Mouse (Mus musculus) lung, postnatal 0 days (tissue): ENCODE results near the gene A730049H05Rik. TPM values are rescaled to one million over a fixed set of nuclear protein-coding genes. Genes with fewer than 3 reads are reported as not detected.

Source experiments
- ATAC-seq: fragments of 200-750 bp; cut with Nextera tagmentation; 2 replicates; pipeline ENCODE4 v1.8.0; 2017; ENCODE audit warnings: moderate library complexity
- DNase-seq: peaks from one replicate; pipeline ENCODE4 v3.0.0-alpha.2; 2016; ENCODE audit warnings: low spot score
- H3K27ac ChIP-seq: fragments of 300-500 bp; sonication (generic); 2 replicates; pipeline ENCODE4 v1.5.1; 2014; ENCODE audit warnings: antibody characterized with exemption, mild to moderate bottlenecking, low read length, mixed read lengths
- H3K27me3 ChIP-seq: fragments of 300-500 bp; sonication (generic); replicated peaks from 2 replicates; pipeline ENCODE4 v1.6.1; 2014; ENCODE audit warnings: low read length, mixed read lengths; ENCODE audit not compliant: insufficient read depth
- H3K36me3 ChIP-seq: fragments of 300-500 bp; sonication (generic); 2 replicates; pipeline ENCODE4 v1.6.1; 2014; ENCODE audit warnings: low read length, mixed read lengths; ENCODE audit not compliant: insufficient read depth
- H3K4me1 ChIP-seq: fragments of 300-500 bp; sonication (generic); 2 replicates; pipeline ENCODE4 v1.6.1; 2014; ENCODE audit warnings: antibody characterized with exemption, low read depth, low read length, mixed read lengths; ENCODE audit not compliant: insufficient read depth
- H3K4me2 ChIP-seq: fragments of 300-500 bp; sonication (generic); replicated peaks from 2 replicates; pipeline ENCODE4 v1.6.1; 2014; ENCODE audit warnings: low read depth, mild to moderate bottlenecking, low read length, moderate library complexity, mixed read lengths
- H3K4me3 ChIP-seq: fragments of 300-500 bp; sonication (generic); 2 replicates; pipeline ENCODE4 v1.5.1; 2014; ENCODE audit warnings: low read depth, low read length
- H3K9ac ChIP-seq: fragments of 300-500 bp; sonication (generic); replicated peaks from 2 replicates; pipeline ENCODE4 v1.6.1; 2014; ENCODE audit warnings: low read depth, mild to moderate bottlenecking
- H3K9me3 ChIP-seq: fragments of 300-500 bp; sonication (generic); 2 replicates; pipeline ENCODE4 v1.6.1; 2016; ENCODE audit warnings: low read length, mixed read lengths
- CTCF ChIP-seq: IDR thresholded peaks from 2 replicates; pipeline ENCODE4 v1.5.1; 2016; ENCODE audit warnings: antibody characterized with exemption, mild to moderate bottlenecking
- EP300 ChIP-seq: IDR thresholded peaks from 2 replicates; pipeline ENCODE4 v1.6.1; 2016; ENCODE audit warnings: antibody characterized with exemption, mild to moderate bottlenecking, control low read depth
- WGBS: fragments of 180-500 bp; shearing (Covaris S2); extraction: QIAGEN DNeasy Blood & Tissue Kit; methylation state at CpG from one replicate; pipeline ENCODE4 v1.1.7; 2014; 5-methylcytosine and 5-hydroxymethylcytosine counted together
- polyA plus RNA-seq: library from polyadenylated mRNA; unstranded; fragments of >200 nt; fragmentation: Nextera tagmentation; extraction: Ambion mirVana; gene quantifications from 2 replicates; pipeline ENCODE4 v1.2.1, GENCODE M21; 2015

Gene A730049H05Rik
- polyA plus RNA-seq, 1 experiment from 2014 or later: 1.5 TPM

DNA sequence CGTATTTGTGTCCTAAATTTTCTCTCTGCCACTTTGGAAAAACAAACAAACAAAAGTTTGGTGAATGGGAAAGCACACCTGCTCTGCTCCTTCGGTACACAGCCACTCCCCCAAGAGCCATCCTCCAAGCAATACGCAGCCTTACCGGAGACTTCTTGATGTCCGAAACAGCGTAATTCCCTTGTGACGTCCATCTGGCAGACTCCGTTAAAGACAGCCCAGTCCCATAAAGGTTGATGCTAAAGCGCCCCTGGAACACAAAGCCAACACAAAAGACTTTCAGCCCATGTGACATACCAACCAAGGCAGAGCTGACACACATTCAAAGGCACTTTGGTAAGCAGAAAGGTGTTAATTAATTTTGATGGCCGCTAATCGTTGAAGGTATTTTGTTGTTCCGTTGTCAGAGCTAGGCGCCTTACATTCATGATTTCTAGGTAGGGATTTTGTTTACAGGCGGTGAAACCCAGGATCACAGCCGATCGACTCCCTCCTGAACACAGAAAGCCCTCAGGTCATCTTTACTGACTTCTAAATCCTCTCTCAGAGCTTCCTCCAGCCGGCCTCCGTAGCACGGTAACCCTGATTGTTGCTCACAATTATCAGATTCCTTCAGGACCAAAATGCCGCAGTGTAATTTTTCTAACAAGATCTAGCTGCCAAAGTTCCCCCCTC lies 29.4 kb upstream of the A730049H05Rik start:
- no peak overlapping the region for H3K27ac ChIP-seq
- no peaks in the 10 kb centered on the region for H3K27me3 ChIP-seq
- peak; percentile 41 for ATAC-seq
- H3K4me2 ChIP-seq: no peak overlapping the region
- TF ChIP-seq EP300 (no peak), CTCF (no peak)
- no peak overlapping the region for H3K9ac ChIP-seq
- H3K4me1 ChIP-seq: no peaks in the 10 kb centered on the region
- 36% methylated on average over 20 of the region's 20 CpGs for WGBS
- H3K4me3 ChIP-seq: no peak overlapping the region
- no peaks in the 10 kb centered on the region for H3K9me3 ChIP-seq
- no peak for DNase-seq
- no peaks in the 10 kb centered on the region for H3K36me3 ChIP-seq

GRCm38 (mm10) chr6:92787376-92787712 lies 28.9 kb upstream of the A730049H05Rik start:
- Histone ChIP-seq H3K4me1 (no peaks in the 10 kb centered on the region), H3K36me3 (no peaks in the 10 kb centered on the region), H3K4me2 (no peak overlapping the region), H3K9me3 (no peaks in the 10 kb centered on the region), H3K27me3 (no peaks in the 10 kb centered on the region), H3K9ac (no peak overlapping the region), H3K4me3 (no peak overlapping the region), H3K27ac (no peak overlapping the region)
- WGBS: 1% methylated on average over 11 of the region's 12 CpGs
- peak; percentile 86 for TF ChIP-seq CTCF
- peak; percentile 17; the same call in 1 of the 2 replicates for TF ChIP-seq EP300
- peak; percentile 93 for ATAC-seq
- DNase-seq: peak; percentile 88

- DNase-seq (no peak), ATAC-seq (no peak)
- Histone ChIP-seq H3K36me3 (peaks cover 15% of the 10 kb centered on the region), H3K9me3 (no peaks in the 10 kb centered on the region), H3K27ac (no peak overlapping the region), H3K4me2 (no peak overlapping the region), H3K27me3 (no peaks in the 10 kb centered on the region), H3K4me1 (no peaks in the 10 kb centered on the region), H3K9ac (no peak overlapping the region), H3K4me3 (no peak overlapping the region)
- WGBS: 74% methylated on average over 6 of the region's 6 CpGs
- TF ChIP-seq EP300: no peak
- TF ChIP-seq CTCF: no peak
These were observed 22.5 kb upstream of the A730049H05Rik start for GRCm38 (mm10) chr6:92793804-92794203.

DNA sequence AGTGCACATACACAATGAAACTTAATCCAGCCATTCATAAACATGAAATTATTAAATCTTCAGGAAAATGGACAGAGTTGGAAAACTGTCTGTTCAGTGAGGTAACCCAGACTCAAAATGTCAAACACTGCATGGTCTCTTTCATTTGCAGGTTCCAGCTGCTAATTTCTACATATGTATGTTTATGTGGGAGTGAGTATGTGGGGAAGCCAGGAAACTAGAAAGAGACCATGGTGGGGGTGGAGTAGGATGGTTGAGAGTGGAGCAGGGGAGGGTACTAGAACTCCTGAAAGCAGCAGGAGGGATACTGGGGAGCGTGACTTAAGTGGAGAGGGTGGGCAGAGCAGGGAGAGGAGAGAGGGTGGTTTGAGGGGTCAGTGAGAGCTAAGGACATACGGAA lies 14.8 kb upstream of the A730049H05Rik start:
- peaks cover 23% of the 10 kb centered on the region for H3K36me3 ChIP-seq
- TF ChIP-seq CTCF: no peak
- TF ChIP-seq EP300: no peak
- WGBS: 86% methylated on average over 2 of the region's 2 CpGs

DNA sequence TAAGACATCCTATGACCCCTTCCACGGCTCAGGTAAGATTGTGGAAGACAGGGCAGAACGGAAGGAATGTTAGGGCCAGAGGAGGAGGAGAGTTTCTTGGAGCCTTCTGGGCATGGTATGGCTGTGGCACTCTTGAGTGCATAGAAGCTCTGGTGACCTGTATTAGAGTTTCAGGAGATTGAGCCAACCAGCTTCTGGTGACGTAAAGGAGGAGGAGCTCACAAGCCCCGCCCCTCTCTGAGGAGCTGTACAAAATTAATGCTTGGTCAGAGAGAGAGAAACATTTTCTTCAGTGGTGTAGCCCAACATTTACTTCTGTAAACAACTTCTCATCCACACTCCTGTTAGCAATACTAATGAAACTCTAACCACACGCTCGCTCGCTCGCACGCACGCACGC lies 13.9 kb upstream of the A730049H05Rik start:
- no peaks in the 10 kb centered on the region for H3K9me3 ChIP-seq
- H3K9ac ChIP-seq: no peak overlapping the region
- H3K27ac ChIP-seq: no peak overlapping the region
- no peaks in the 10 kb centered on the region for H3K4me1 ChIP-seq
- H3K36me3 ChIP-seq: peaks cover 23% of the 10 kb centered on the region
- ATAC-seq: no peak
- TF ChIP-seq EP300: no peak
- TF ChIP-seq CTCF: no peak
- no peak overlapping the region for H3K4me3 ChIP-seq
- no peaks in the 10 kb centered on the region for H3K27me3 ChIP-seq
- WGBS: 91% methylated on average over 11 of the region's 11 CpGs
- DNase-seq: no peak
- no peak overlapping the region for H3K4me2 ChIP-seq

More for the DNA sequence above, 14.8 kb upstream of the A730049H05Rik start:
- no peak overlapping the region for H3K9ac ChIP-seq
- H3K9me3 ChIP-seq: no peaks in the 10 kb centered on the region
- no peak for DNase-seq
- H3K4me3 ChIP-seq: no peak overlapping the region
- no peaks in the 10 kb centered on the region for H3K27me3 ChIP-seq
- H3K4me2 ChIP-seq: no peak overlapping the region
- no peak for ATAC-seq
- H3K27ac ChIP-seq: no peak overlapping the region
- H3K4me1 ChIP-seq: no peaks in the 10 kb centered on the region

GRCm38 (mm10) chr6:92803213-92803612 lies 13.1 kb upstream of the A730049H05Rik start:
- Histone ChIP-seq H3K27me3 (no peaks in the 10 kb centered on the region), H3K4me3 (no peak overlapping the region), H3K9me3 (no peaks in the 10 kb centered on the region), H3K4me2 (no peak overlapping the region), H3K9ac (no peak overlapping the region), H3K4me1 (no peaks in the 10 kb centered on the region), H3K27ac (0 out of 2 replicates have a peak overlapping the region, but pooled peaks have one; percentile 27), H3K36me3 (peaks cover 18% of the 10 kb centered on the region)
- DNase-seq: peak; percentile 74
- 43% methylated on average over 6 of the region's 6 CpGs for WGBS
- ATAC-seq: peak; percentile 91
- TF ChIP-seq EP300: no peak
- no peak for TF ChIP-seq CTCF
